Mouse (Mus musculus) spleen, adult 2 months (tissue): Measurements from ENCODE around the gene Stk36.

ENCODE experiments used
- CTCF ChIP-seq: fragments of 200-500 bp; IDR thresholded peaks from 2 replicates; pipeline ENCODE4 v1.5.1; 2011; ENCODE audit warnings: mild to moderate bottlenecking, inconsistent platforms; ENCODE audit not compliant: insufficient read depth, insufficient read length, insufficient replicate concordance; ENCODE audit errors: extremely low read depth
- POLR2A ChIP-seq: fragments of 200-500 bp; IDR thresholded peaks from 2 replicates; pipeline ENCODE4 v1.6.1; 2011; ENCODE audit warnings: low read depth, low read length, inconsistent platforms

DNA sequence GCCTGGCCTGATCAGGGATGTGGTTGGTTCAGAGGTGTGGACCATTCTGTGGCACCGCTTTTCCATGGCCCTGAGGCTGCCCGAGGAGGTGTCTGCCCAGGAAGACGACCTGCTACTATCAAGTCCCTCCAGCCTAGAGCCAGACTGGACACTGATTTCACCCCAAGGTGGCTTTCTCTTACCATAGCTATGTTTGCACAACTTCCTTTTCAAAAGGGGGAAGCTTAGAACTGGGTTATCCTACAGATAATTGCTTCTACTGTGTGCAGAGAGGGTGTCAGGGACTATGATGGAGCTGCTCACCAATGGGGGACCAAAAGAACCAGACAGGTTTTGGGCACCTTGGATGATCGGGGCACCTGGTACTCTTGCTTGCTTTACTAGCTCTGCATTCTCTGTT is 31.5 kb downstream of the Stk36 start:
- TF ChIP-seq POLR2A (no peak), CTCF (no peak)
